Mouse (Mus musculus) layer of hippocampus, postnatal 25 days (tissue): ENCODE data around the gene Tpt1. TPM values are rescaled to one million over a fixed set of nuclear protein-coding genes. Genes with fewer than 3 reads are reported as not detected.
"Not testable (repeated sequence)": the region's sequence is repeated elsewhere in the genome, so short reads cannot be mapped to it uniquely, and the experiment has no call there.

ENCODE experiments used
- DNase-seq, 2 experiments: peaks; one replicate each; pipeline ENCODE4 v3.0.0; 2022; ENCODE audit warnings: mixed read lengths in 2 of 2, low spot score in 1 of 2; ENCODE audit errors: extremely low spot score in 1 of 2
- total RNA-seq, 2 experiments: library from RNA; stranded (reverse); gene quantifications; 2 replicates each; pipeline ENCODE4 v1.2.3; 2021

Tpt1 gene
- 1,000 to 10,000 TPM in 1 of 2 experiments, 100 to 1,000 TPM in 1; 935 to 1,046 TPM for total RNA-seq

GRCm38 (mm10) chr14:75844867-75845697 lies at the start of gene Tpt1:
Gene Tpt1, plus strand, starts transcription at chr14:75845093.
- DNase-seq, result peak; percentile 96 to 99

GRCm38 (mm10) chr14:75795918-75796317 lies 49.0 kb upstream of the Tpt1 start:
- no peak for DNase-seq

- no peak for DNase-seq
Measured at GRCm38 (mm10) chr14:75797769-75798386, 47.0 kb upstream of the Tpt1 start.

GRCm38 (mm10) chr14:75807800-75808199 lies 37.1 kb upstream of the Tpt1 start:
- no peak for DNase-seq

- no peak for DNase-seq
Measured at GRCm38 (mm10) chr14:75809931-75810330, 35.0 kb upstream of the Tpt1 start.

- no peak for DNase-seq
Measured at GRCm38 (mm10) chr14:75818528-75818927, 26.4 kb upstream of the Tpt1 start.

- no peak for DNase-seq
Measured at GRCm38 (mm10) chr14:75819341-75819740, 25.6 kb upstream of the Tpt1 start.

GRCm38 (mm10) chr14:75820007-75820406 lies 24.9 kb upstream of the Tpt1 start:
- DNase-seq, result no peak

GRCm38 (mm10) chr14:75826851-75827410 lies 18.0 kb upstream of the Tpt1 start:
- no peak for DNase-seq

- no peak for DNase-seq
Measured at GRCm38 (mm10) chr14:75828221-75828620, 16.7 kb upstream of the Tpt1 start.

- peak; percentile 84 to 95 for DNase-seq
Measured at GRCm38 (mm10) chr14:75828866-75829806, 15.8 kb upstream of the Tpt1 start.

- DNase-seq, result not testable (repeated sequence)
Measured at GRCm38 (mm10) chr14:75829817-75830216, 15.1 kb upstream of the Tpt1 start.

- no peak for DNase-seq
Measured at GRCm38 (mm10) chr14:75832031-75832430, 12.9 kb upstream of the Tpt1 start.

GRCm38 (mm10) chr14:75832982-75833381 lies 11.9 kb upstream of the Tpt1 start:
- no peak for DNase-seq

- DNase-seq, result no peak
Measured at GRCm38 (mm10) chr14:75833546-75834250, 11.2 kb upstream of the Tpt1 start.

- DNase-seq, result no peak
Measured at GRCm38 (mm10) chr14:75834251-75834738, 10.6 kb upstream of the Tpt1 start.

GRCm38 (mm10) chr14:75834739-75835381 lies 10.0 kb upstream of the Tpt1 start:
- DNase-seq, result no peak

GRCm38 (mm10) chr14:75836579-75836978 lies 8.3 kb upstream of the Tpt1 start:
- no peak for DNase-seq
